Mouse (Mus musculus) heart, embryonic 14.5 days (tissue): ENCODE measurements around the gene Grap2. TPM values are rescaled to one million over a fixed set of nuclear protein-coding genes. Genes with fewer than 3 reads are reported as not detected.

Experiments used
- ATAC-seq: fragments of 200-750 bp; cut with Nextera tagmentation; 2 replicates; pipeline ENCODE4 v1.8.0; 2017; ENCODE audit warnings: low read depth, moderate TSS enrichment; ENCODE audit not compliant: insufficient number of reproducible peaks, insufficient read depth, low FRiP score
- H3K27ac ChIP-seq, 2 experiments: fragments of 200-500 bp in 1 of 2; fragments of 300-500 bp in 1 of 2; sonication (generic) in 1 of 2; replicated peaks in 1 of 2; 2 replicates each; pipeline ENCODE4 v1.5.1; 2012 to 2014; ENCODE audit warnings: low read depth in 2 of 2, low read length in 2 of 2, control low read depth in 1 of 2, mild to moderate bottlenecking in 1 of 2, mixed read lengths in 1 of 2; ENCODE audit not compliant: control insufficient read depth in 1 of 2, insufficient read depth in 1 of 2
- H3K27me3 ChIP-seq: fragments of 300-500 bp; sonication (generic); 2 replicates; pipeline ENCODE4 v1.6.1; 2014; ENCODE audit warnings: mild to moderate bottlenecking, low read length, control low read depth; ENCODE audit not compliant: control insufficient read depth, insufficient read depth
- H3K36me3 ChIP-seq: fragments of 300-500 bp; sonication (generic); 2 replicates; pipeline ENCODE4 v1.6.1; 2014; ENCODE audit warnings: mild to moderate bottlenecking, control low read depth, low read length, mixed read lengths; ENCODE audit not compliant: control insufficient read depth, insufficient read depth
- H3K4me1 ChIP-seq, 2 experiments: fragments of 200-500 bp in 1 of 2; fragments of 300-500 bp in 1 of 2; sonication (generic) in 1 of 2; 2 replicates each; pipeline ENCODE4 v1.6.1; 2012 to 2014; ENCODE audit warnings: low read length in 2 of 2, control low read depth in 1 of 2, mixed read lengths in 1 of 2; ENCODE audit not compliant: control insufficient read depth in 2 of 2, insufficient read depth in 2 of 2
- H3K4me2 ChIP-seq: fragments of 300-500 bp; sonication (generic); 2 replicates; pipeline ENCODE4 v1.6.1; 2014; ENCODE audit warnings: mild to moderate bottlenecking, low read length
- H3K4me3 ChIP-seq, 2 experiments: fragments of 200-500 bp in 1 of 2; fragments of 300-500 bp in 1 of 2; sonication (generic) in 1 of 2; 2 replicates each; pipeline ENCODE4 v1.5.1; 2012 to 2014; ENCODE audit warnings: low read length in 2 of 2, mild to moderate bottlenecking in 2 of 2, control low read depth in 1 of 2, low read depth in 1 of 2, moderate library complexity in 1 of 2; ENCODE audit not compliant: control insufficient read depth in 1 of 2, insufficient read depth in 1 of 2
- H3K9ac ChIP-seq: fragments of 300-500 bp; sonication (generic); 2 replicates; pipeline ENCODE4 v1.6.1; 2014; ENCODE audit warnings: mild to moderate bottlenecking, low read length
- H3K9me3 ChIP-seq: fragments of 300-500 bp; sonication (generic); 2 replicates; pipeline ENCODE4 v1.6.1; 2016; ENCODE audit warnings: low read length, control low read depth; ENCODE audit not compliant: control insufficient read depth
- WGBS: fragments of 180-500 bp; shearing (Covaris S2); extraction: QIAGEN DNeasy Blood & Tissue Kit; methylation state at CpG from one replicate; pipeline ENCODE4 v1.1.7; 2014; 5-methylcytosine and 5-hydroxymethylcytosine counted together
- polyA plus RNA-seq: library from polyadenylated mRNA; unstranded; fragments of >200 nt; fragmentation: Nextera tagmentation; extraction: Ambion mirVana; gene quantifications from 2 replicates; pipeline ENCODE4 v1.2.1, GENCODE M21; 2014

Gene Grap2
- polyA plus RNA-seq, 1 experiment from 2014 or later: 2.4 TPM

DNA sequence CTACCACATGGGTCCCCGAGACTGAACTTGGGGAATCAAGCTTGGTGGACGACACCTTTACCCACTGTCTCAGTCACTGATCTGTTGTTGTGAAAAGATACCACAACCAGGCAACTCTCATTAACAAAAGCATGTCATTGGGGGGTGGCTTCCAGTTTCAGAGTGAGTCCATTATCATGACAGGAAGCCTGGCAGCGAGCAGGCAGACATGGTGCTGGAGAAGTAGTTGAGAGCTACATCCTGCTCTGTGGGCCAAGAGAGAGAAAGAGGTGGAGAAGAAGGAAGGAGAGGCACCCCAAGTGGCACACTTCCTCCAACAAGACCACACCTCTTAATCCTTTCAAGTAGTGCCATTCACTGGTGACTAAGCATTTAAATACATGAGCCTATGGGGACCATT is 67.5 kb downstream of the Grap2 start:
- no peaks in the 10 kb centered on the region for H3K36me3 ChIP-seq
- H3K9me3 ChIP-seq: no peaks in the 10 kb centered on the region
- H3K9ac ChIP-seq: no peak overlapping the region
- no peak for ATAC-seq
- peaks cover 5 to 7% of the 10 kb centered on the region in 2 experiments; a peak in 2 of 4 replicates for H3K4me1 ChIP-seq
- no peak overlapping the region for H3K27ac ChIP-seq
- no peaks in the 10 kb centered on the region for H3K27me3 ChIP-seq
- H3K4me2 ChIP-seq: no peak overlapping the region
- WGBS: 68% methylated on average over 3 of the region's 3 CpGs
- H3K4me3 ChIP-seq: no peak overlapping the region

- ATAC-seq: no peak
- H3K4me2 ChIP-seq: no peak overlapping the region
- 85% methylated on average over 2 of the region's 2 CpGs for WGBS
- H3K4me3 ChIP-seq: no peak overlapping the region
- H3K27ac ChIP-seq: no peak overlapping the region
- H3K27me3 ChIP-seq: no peaks in the 10 kb centered on the region
- no peak overlapping the region for H3K9ac ChIP-seq
- peaks cover 8 to 12% of the 10 kb centered on the region in 2 experiments; a peak in 2 of 4 replicates for H3K4me1 ChIP-seq
- no peaks in the 10 kb centered on the region for H3K9me3 ChIP-seq
- no peaks in the 10 kb centered on the region for H3K36me3 ChIP-seq
These were observed 69.5 kb downstream of the Grap2 start for GRCm38 (mm10) chr15:80641702-80642435.

DNA sequence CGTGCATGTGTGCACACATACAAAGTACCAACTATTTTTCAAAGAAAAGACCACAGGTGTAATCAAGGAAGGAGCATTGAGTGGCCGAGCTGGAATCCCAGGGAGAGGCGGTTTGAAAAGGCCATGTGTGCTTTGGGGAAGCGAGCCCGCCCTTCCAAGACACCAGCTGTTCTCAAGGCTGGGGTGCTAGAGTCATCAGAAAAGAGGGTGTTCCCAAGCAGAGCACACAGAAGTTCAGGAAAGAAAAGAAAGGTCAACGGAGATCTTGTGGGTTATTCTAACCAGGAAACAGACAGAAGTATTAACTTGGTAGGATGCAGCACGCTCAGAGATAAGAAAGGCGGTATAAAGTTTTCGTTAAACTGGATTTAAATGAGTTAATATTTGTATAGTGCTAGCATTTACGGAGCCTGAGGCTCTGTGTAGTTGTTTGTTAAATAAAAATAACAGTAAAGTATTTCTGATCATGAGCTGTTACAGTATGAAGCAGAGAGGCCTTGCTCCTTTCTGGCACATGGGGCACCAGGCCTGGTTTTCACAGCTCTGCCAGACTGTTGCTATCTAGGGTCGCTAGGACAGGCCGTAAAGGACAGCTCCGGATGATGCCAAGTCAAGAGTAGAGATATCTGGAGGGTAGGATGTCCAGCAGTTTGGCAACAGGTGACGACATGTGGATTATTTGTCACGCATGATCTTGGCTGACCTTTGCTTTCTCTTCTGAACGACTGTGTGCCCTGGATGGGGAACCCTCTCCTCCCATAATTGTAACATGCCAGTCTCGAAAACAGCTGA is 72.8 kb downstream of the Grap2 start:
- Histone ChIP-seq H3K4me1 (peaks cover 4 to 9% of the 10 kb centered on the region in 2 experiments; a peak in 2 of 4 replicates), H3K9me3 (no peaks in the 10 kb centered on the region)
- 69% methylated on average over 17 of the region's 17 CpGs for WGBS

DNA sequence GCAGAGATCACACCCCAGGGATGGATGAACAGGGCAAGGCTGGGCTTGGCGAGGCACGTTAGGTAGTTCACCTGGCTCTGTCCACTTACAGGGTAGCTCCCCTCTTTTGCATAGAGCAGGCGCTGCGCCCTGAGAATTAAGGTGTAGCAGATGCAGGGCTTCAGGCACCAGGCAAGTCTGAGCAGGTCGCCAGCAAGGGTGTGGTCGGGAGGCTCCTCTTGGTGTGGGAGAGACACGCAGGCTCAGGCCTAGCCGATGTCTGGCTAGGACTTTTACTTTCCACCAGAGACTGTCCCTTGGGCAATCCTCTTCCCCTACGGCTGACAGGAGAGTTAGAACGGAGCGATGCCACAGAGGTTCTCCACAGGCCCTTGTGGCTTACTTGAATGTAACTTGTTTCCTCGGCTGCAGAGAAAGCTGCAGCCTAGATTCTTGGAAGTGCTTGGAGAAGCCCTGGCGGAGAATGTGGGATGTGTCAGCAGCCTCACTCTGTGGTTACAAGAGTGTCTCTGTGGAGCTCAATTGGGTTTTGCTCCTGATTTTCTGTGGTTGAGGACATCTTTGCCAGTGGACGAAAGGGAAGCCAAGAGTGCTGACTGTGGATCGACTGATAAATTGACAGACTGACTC is 76.7 kb downstream of the Grap2 start:
- no peaks in the 10 kb centered on the region for H3K27me3 ChIP-seq
- H3K27ac ChIP-seq: no peak overlapping the region
- 55% methylated on average over 15 of the region's 15 CpGs for WGBS
- H3K4me3 ChIP-seq: no peak overlapping the region
- H3K9ac ChIP-seq: no peak overlapping the region
- H3K4me1 ChIP-seq: peaks cover 4 to 9% of the 10 kb centered on the region in 2 experiments; a peak in 2 of 4 replicates
- H3K4me2 ChIP-seq: no peak overlapping the region
- no peak for ATAC-seq
- no peaks in the 10 kb centered on the region for H3K9me3 ChIP-seq
- no peaks in the 10 kb centered on the region for H3K36me3 ChIP-seq

More for the DNA sequence above, 72.8 kb downstream of the Grap2 start:
- Histone ChIP-seq H3K27me3 (no peaks in the 10 kb centered on the region), H3K36me3 (no peaks in the 10 kb centered on the region), H3K4me3 (no peak overlapping the region), H3K27ac (no peak overlapping the region), H3K9ac (no peak overlapping the region), H3K4me2 (no peak overlapping the region)
- ATAC-seq: no peak

GRCm38 (mm10) chr15:80650412-80650811 is 78.0 kb downstream of the Grap2 start:
- H3K4me3 ChIP-seq: no peak overlapping the region
- H3K27me3 ChIP-seq: no peaks in the 10 kb centered on the region
- no peak overlapping the region for H3K9ac ChIP-seq
- H3K4me2 ChIP-seq: no peak overlapping the region
- 68% methylated on average over 2 of the region's 2 CpGs for WGBS
- H3K27ac ChIP-seq: no peak overlapping the region
- H3K4me1 ChIP-seq: peaks cover 4 to 9% of the 10 kb centered on the region in 2 experiments; a peak in 2 of 4 replicates
- no peaks in the 10 kb centered on the region for H3K36me3 ChIP-seq
- H3K9me3 ChIP-seq: no peaks in the 10 kb centered on the region
- ATAC-seq: no peak

GRCm38 (mm10) chr15:80653865-80654264 is 81.5 kb downstream of the Grap2 start:
- no peak for ATAC-seq
- no peak overlapping the region for H3K4me3 ChIP-seq
- H3K27me3 ChIP-seq: no peaks in the 10 kb centered on the region
- peaks cover 2 to 3% of the 10 kb centered on the region in 2 experiments; a peak in 2 of 4 replicates for H3K4me1 ChIP-seq
- WGBS: 56% methylated on average over 8 of the region's 8 CpGs
- H3K4me2 ChIP-seq: no peak overlapping the region
- no peaks in the 10 kb centered on the region for H3K9me3 ChIP-seq
- H3K27ac ChIP-seq: no peak overlapping the region
- H3K9ac ChIP-seq: no peak overlapping the region
- no peaks in the 10 kb centered on the region for H3K36me3 ChIP-seq

DNA sequence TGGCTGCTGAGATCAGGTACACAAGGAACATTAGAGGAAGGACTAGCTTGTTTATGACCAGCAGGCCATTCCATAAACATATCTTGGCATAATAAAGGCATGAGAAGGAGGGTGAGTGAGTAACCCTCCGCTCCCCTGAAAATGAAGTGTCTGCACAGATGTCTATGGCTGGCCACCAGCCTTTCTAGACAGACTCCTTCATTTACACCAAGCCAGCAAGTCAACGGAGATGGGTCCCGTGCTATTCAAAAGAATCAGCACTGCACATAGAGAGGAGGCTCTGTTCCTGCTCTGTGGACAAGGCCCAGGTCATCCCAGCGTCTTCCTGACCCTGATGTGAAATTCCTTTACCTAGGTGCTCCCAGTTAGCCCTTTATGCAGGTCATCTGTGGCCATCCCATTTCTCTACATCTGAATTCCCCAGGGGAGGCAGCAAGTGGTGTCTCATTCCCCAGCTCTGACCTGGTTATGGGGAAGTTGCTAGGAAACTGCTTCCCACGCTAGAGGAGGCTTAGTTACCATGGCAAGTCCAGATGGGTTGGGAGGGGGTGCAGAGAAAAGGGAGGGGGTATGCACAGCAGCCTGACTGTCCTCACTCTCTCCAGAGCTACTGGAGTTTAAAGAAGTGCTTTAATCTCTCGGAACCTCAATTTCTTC is 86.5 kb downstream of the Grap2 start:
- H3K9me3 ChIP-seq: no peaks in the 10 kb centered on the region
- no peaks in the 10 kb centered on the region for H3K36me3 ChIP-seq
- ATAC-seq: no peak
- 67% methylated on average over 6 of the region's 6 CpGs for WGBS
- H3K4me2 ChIP-seq: no peak overlapping the region
- no peak overlapping the region for H3K4me3 ChIP-seq
- no peak overlapping the region for H3K27ac ChIP-seq
- H3K9ac ChIP-seq: no peak overlapping the region
- H3K27me3 ChIP-seq: no peaks in the 10 kb centered on the region; the same call in 1 of the 2 replicates
- peaks cover 2 to 6% of the 10 kb centered on the region in 2 experiments; a peak in 2 of 4 replicates for H3K4me1 ChIP-seq
